In the genomic region with DNA sequence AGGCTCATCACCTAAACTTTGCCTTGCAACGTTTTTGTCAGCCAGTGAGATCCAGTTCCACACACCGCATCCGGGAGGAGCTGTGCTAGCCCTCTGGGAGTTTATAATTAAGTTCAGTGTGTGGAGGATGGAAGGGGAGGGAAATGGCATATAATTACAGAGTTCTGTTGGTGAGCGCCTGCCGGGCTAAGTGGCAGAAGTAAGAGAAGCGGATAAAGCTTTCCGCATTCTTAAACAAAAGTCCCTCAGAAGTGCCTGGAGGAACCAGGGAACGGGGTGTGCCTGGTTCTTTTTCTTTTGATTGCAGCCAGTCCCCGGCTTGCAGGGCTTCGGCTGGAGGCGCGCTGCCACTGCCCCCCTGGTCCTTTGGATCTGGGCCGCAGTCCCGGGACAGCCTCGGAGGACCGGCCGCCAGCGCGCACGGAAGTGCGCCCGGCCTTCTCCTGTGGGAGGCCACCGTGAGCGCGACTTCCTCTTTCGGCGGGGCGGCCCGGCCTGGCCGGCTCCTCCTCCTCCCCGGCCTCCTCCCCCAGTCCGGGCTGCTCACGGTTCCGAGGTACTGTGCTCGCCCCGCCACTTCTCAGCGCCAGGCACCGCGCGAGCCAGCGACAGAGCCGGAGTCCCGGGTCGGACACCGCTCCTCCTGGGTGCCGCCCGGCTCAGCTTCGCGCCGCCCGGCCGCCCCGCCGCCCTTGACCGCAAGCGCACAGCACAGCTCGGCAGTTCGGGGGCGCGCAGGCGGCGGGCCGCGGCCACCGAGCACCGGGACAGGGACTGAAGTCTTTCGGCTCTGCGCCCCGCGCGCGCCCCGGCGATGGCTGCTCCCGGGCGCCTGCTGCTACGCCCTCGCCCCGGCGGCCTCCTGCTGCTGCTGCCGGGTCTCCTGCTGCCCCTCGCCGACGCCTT, we compare ENCODE assay signal across 8 mouse cellular contexts. TPM values are rescaled to one million over a fixed set of nuclear protein-coding genes. Genes with fewer than 3 reads are reported as not detected.
DNase-seq lines count a peak whose midpoint lies in the region; ATAC-seq lines count a peak whose summit lies in the region.

A gene (plus strand): TSS at position 477 of the 906 bp plus-strand sequence.

- under 1% methylated on average over 82 of the region's 84 CpGs for WGBS in embryonic facial prominence, embryonic 10.5 days
- under 1% methylated on average over 84 of the region's 84 CpGs for WGBS in limb, embryonic 10.5 days
- under 1% methylated on average over 45 of the region's 84 CpGs for WGBS in midbrain, embryonic 11.5 days

- H3K4me2 ChIP-seq in midbrain, embryonic 11.5 days = peak within 1 kb of the TSS; percentile 75

- peak within 1 kb of the TSS; percentile 98 for H3K27ac ChIP-seq in embryonic facial prominence, embryonic 10.5 days (replicated peaks)
- H3K27ac ChIP-seq in limb, embryonic 10.5 days = peak within 1 kb of the TSS; percentile 99
- peak within 1 kb of the TSS; percentile 79 for H3K27ac ChIP-seq in midbrain, embryonic 11.5 days (ENCODE audit: low read depth, low read length)

- ATAC-seq in midbrain, embryonic 11.5 days (ENCODE audit: low FRiP score) = peak; percentile 94

- peak within 1 kb of the TSS; percentile 92 for H3K4me3 ChIP-seq in embryonic facial prominence, embryonic 10.5 days
- peak within 1 kb of the TSS; percentile 85 for H3K4me3 ChIP-seq in limb, embryonic 10.5 days
- peak within 1 kb of the TSS; percentile 78 for H3K4me3 ChIP-seq in midbrain, embryonic 11.5 days (ENCODE audit: low read depth, low read length)

- peak within 1 kb of the TSS; percentile 90 for H3K9ac ChIP-seq in midbrain, embryonic 11.5 days (ENCODE audit: low read length)

- no peaks in the 10 kb centered on the region; the same call in 1 of the 2 replicates for H3K36me3 ChIP-seq in embryonic facial prominence, embryonic 10.5 days (replicated peaks)
- peaks cover 11% of the 10 kb centered on the region; the same call in 1 of the 2 replicates for H3K36me3 ChIP-seq in limb, embryonic 10.5 days
- no peaks in the 10 kb centered on the region for H3K36me3 ChIP-seq in midbrain, embryonic 11.5 days (ENCODE audit: control insufficient read depth, insufficient read depth, low read length)

- H3K27me3 ChIP-seq in embryonic facial prominence, embryonic 10.5 days (replicated peaks; ENCODE audit: low read depth, poor library complexity, severe bottlenecking) = no peaks in the 10 kb centered on the region
- no peaks in the 10 kb centered on the region for H3K27me3 ChIP-seq in limb, embryonic 10.5 days (ENCODE audit: low read depth, poor library complexity, severe bottlenecking)
- no peaks in the 10 kb centered on the region for H3K27me3 ChIP-seq in midbrain, embryonic 11.5 days (ENCODE audit: control insufficient read depth, insufficient read depth, low read length)

- no peaks in the 10 kb centered on the region for H3K9me3 ChIP-seq in embryonic facial prominence, embryonic 10.5 days
- no peaks in the 10 kb centered on the region for H3K9me3 ChIP-seq in limb, embryonic 10.5 days (replicated peaks)
- no peaks in the 10 kb centered on the region for H3K9me3 ChIP-seq in midbrain, embryonic 11.5 days (ENCODE audit: control insufficient read depth, low read length)

- DNase-seq in adrenal gland, adult 8-10 months = peak; percentile 95
- peak; percentile 88 for DNase-seq in embryonic facial prominence, embryonic 10.5 days (ENCODE audit: low spot score)
- DNase-seq in heart, adult 18-20 months = peak; percentile 94 to 98
- DNase-seq in kidney, adult 18-20 months = peak; percentile 97
- peak; percentile 88 for DNase-seq in limb, embryonic 10.5 days (ENCODE audit: low spot score)
- peak; percentile 98 for DNase-seq in midbrain, embryonic 11.5 days (ENCODE audit: low spot score, missing footprints)
- DNase-seq in right cerebral cortex, postnatal 4 days = peak; percentile 68
- peak; percentile 89 for DNase-seq in yolk sac, embryonic 10.5 days (ENCODE audit: low spot score)

- peaks cover 24% of the 10 kb centered on the region for H3K4me1 ChIP-seq in embryonic facial prominence, embryonic 10.5 days
- peaks cover 30% of the 10 kb centered on the region for H3K4me1 ChIP-seq in limb, embryonic 10.5 days
- peaks cover 7% of the 10 kb centered on the region for H3K4me1 ChIP-seq in midbrain, embryonic 11.5 days (ENCODE audit: control insufficient read depth, insufficient read depth, low read length)

RNA-seq across cellular contexts. Expression of the gene that starts here (rescaled TPM):
- total RNA-seq in adrenal gland, adult 8-10 months (2022) = 100 to 1,000 TPM; 115 to 144 (median 126) TPM
- polyA plus RNA-seq in embryonic facial prominence, embryonic 10.5 days (2016; fragmentation: Nextera tagmentation; extraction: Ambion mirVana) = 54.0 and 55.7 TPM in 2 replicates
- 10 to 100 TPM; 39.0 to 41.1 TPM for total RNA-seq in heart, adult 18-20 months (2021)
- polyA plus RNA-seq in limb, embryonic 10.5 days (2016; fragmentation: Nextera tagmentation; extraction: Ambion mirVana) = 53.0 and 56.0 TPM in 2 replicates
- polyA plus RNA-seq in midbrain, embryonic 11.5 days (2014; fragmentation: Nextera tagmentation; extraction: Ambion mirVana) = 40.5 and 41.7 TPM in 2 replicates

Comparison
In these comparisons a context has a peak if more than half of its experiments do, and no peak if none do; other contexts are left out.
1. Peak in every context shown above with its lines: DNase-seq, ATAC-seq, H3K4me3 ChIP-seq and H3K27ac ChIP-seq.